Mouse (Mus musculus) embryo, embryonic 9.5 days (tissue): ENCODE measurements around the gene Hps1.
"Not testable (repeated sequence)": the region's sequence is repeated elsewhere in the genome, so short reads cannot be mapped to it uniquely, and the experiment has no call there.

Experiments used
- DNase-seq: peaks from one replicate; pipeline ENCODE4 v3.0.0-alpha.2; 2017; ENCODE audit errors: extremely low spot score

The Hps1 gene

GRCm38 (mm10) chr19:42779531-42780155 lies at the start of gene Hps1:
Gene Hps1 (minus strand): TSS chr19:42779978.
- DNase-seq: peak; percentile 93

- DNase-seq: no peak
These were observed 49.4 kb upstream of the Hps1 start for GRCm38 (mm10) chr19:42829196-42829595.

GRCm38 (mm10) chr19:42827843-42828242 lies 48.1 kb upstream of the Hps1 start:
- DNase-seq: no peak

- DNase-seq: no peak
These were observed 40.3 kb upstream of the Hps1 start for GRCm38 (mm10) chr19:42820109-42820508.

GRCm38 (mm10) chr19:42817761-42818160 lies 38.0 kb upstream of the Hps1 start:
- no peak for DNase-seq

DNA sequence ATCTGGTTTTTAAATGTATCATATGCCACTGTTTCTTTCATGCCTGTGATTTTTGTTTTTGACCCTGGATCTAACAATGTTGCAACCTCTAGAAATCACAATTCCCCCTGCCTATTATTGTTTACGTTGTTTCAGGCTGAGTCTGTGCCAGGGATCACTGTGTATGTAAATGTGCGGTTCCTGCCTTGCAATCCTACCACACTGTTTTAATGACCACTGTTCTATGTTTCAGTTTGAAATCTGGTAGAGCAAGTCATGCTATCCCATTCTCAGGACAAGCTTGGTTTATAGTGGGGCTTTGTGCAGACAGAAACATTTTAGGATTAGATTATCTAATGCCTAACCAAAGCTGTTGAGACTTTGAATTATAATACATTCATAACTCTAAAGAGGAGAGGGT lies 36.5 kb upstream of the Hps1 start:
- no peak for DNase-seq

- DNase-seq: no peak
These were observed 30.4 kb upstream of the Hps1 start for GRCm38 (mm10) chr19:42810140-42810539.

DNA sequence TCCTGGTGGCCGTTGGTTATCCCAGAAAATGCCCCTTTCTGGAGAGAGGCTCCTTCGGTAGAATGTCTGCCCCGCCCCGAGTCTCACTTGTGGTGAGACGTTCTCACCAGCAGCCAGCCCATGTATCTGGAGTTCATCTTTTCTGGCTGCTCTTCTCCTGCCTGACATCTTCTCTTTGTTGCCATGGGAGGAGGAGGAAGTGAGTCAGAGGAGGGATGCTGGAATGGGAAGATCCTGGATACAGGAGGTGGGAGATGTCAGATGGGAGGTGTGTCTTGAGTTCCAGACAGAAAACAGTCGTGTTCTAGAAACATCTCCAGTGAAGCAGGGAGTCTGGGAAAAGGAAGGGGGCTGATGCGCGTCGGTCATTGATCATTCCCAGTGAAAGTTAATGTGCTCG lies 29.7 kb upstream of the Hps1 start:
- DNase-seq: no peak

- DNase-seq: no peak
These were observed 18.1 kb upstream of the Hps1 start for GRCm38 (mm10) chr19:42797866-42798265.

- DNase-seq: no peak
These were observed 16.0 kb upstream of the Hps1 start for GRCm38 (mm10) chr19:42795801-42796200.

DNA sequence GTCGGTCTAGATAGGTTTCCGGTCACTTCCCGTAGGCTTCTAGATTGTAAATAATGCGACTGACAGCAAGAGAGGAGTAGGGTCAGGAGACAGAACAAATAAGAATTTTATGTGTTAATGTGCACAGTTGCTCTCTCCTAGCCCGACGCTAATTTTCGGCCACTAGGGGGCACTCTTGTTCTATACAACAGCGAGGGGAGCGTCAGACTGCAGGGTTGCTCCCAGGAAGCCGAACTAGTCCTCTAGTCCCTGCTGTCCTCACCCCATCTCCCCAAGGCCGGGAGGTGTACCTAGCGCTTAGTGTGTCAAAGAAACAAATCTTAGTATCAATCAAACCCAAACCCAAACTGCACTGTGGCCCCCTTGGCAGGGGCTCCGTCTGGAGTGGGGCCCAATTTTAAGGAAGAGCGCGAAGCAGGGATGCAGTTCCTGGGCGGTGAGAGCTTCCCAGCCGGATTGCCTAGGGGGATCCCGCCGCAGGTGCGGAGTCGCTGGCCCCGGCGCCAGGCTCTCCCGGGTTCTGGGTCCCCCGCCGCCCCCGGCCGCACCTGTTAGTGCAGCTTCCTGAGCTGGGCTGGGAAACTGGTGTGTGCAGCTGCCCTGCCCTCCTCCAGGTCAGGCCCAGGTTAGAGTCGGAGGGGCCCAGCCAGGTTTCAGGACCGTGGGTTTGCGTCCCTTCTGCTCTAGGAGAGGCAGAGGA lies 15.3 kb upstream of the Hps1 start:
- DNase-seq: peak; percentile 94

GRCm38 (mm10) chr19:42788311-42788710 lies 8.5 kb upstream of the Hps1 start:
- DNase-seq: no peak

DNA sequence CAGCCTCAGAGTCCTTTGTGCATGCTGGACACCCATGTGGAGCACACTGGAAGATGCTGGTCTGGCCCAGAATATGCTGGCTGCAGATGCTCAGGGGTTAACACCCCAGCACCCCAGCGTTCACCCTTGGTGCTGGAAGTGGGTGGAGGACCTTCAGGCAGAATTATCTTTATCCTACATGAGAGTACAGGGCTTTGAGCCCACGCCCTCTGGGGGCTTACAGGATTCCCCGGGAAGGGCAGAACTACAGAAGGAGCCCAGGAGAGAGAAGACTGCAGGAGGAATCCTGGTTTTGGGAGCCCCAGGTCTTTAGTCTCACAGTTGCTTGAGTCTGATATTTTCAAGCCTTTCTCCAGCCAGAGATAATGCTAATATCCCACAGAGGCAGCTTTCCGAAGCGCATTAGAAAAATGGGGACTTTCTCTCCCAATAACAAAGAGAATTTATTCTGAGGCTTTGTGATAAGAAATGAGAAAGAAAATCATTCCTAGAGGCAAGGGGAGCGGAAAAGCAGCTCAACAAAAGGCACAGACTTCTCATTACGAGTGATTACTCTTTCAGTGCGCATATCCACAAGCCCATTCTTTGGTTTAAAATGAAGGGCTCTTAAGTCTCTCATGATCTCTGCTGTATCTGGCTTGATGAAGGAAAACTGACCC lies 5.9 kb upstream of the Hps1 start:
- DNase-seq: no peak

DNA sequence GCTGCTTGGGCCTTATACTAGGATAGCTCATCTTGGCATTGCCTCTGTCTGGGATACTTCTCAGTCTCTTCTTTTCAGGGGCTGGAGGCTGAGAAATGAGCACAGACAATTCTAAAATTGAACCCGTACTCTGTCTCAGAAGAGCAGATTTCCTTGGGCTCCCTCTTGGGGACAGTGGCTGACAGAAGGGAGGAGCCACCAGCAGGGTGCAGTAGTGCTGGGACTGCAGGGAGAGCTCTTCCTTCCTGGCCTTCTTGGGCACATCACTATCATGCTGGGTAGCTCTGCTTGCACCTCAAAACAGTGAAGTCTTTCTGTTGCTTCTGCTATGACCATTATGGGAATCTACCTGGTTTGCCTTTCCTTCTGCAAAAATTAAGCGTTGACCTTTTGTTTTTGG lies 5.4 kb upstream of the Hps1 start:
- no peak for DNase-seq

GRCm38 (mm10) chr19:42780156-42780538 lies 369 bp upstream of the Hps1 start:
- DNase-seq: not testable (repeated sequence)

- DNase-seq: no peak
These were observed 2.0 kb downstream of the Hps1 start for GRCm38 (mm10) chr19:42777801-42778200.

DNA sequence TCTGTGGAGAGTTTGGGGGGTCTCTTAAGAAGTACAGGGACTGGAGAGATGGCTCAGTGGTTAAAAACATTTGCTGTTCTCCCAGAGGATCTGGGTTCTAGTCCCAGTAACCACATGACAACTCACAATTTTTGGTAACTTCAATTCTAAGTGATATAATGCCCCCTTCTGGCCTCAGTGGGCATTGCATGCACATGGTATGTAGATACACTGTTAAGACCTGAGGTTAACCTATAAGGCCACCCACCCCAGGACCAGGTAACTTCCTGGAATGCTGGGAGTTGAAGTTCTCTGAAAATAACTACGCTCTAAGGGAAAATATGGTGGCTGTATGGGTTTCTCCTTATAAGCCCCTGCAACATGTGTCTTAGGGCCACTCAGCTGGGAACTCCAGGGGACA lies 3.0 kb downstream of the Hps1 start:
- DNase-seq: no peak

- no peak for DNase-seq
These were observed 9.5 kb downstream of the Hps1 start for GRCm38 (mm10) chr19:42770141-42770872.

DNA sequence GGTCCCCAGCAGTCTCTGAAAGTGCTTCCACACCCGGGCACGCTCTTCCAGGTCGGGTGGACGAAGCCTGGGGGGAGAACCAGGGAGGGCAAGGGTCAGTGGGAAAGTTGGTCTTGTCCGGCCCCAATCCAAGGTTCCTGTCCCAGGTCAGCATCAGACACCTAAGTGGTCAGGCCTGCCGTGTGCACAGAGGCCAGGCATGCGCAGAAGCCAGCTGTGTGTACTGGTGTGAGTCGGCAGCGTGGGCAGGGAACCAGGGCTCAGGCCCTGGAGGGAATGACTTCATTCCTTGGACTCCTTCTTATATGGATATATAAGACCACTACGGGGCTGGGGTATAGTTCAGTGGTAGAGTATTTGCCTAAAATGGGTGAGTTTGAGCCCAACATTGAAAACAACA lies 10.1 kb downstream of the Hps1 start:
- DNase-seq: no peak

DNA sequence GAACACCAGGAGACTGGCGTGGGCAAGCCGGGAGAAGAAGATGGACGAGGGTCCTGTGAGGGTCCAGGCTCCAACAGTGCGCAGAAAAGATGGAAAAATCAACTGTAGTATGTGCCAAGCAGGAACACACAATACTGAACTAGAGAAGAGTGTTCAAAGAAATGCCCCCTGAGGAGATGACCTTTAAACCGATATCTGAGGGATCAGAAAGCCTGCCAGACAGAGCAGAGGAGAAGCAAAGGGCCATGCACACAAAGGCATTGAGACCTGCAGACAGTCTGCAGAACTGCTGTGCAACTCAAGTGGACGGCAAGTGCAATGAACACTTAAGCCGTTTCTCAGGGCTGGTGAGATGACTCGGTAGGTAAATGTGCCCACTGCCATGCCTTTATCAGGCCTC lies 12.4 kb downstream of the Hps1 start:
- DNase-seq: no peak

- DNase-seq: no peak
These were observed 15.4 kb downstream of the Hps1 start for GRCm38 (mm10) chr19:42764398-42764797.

DNA sequence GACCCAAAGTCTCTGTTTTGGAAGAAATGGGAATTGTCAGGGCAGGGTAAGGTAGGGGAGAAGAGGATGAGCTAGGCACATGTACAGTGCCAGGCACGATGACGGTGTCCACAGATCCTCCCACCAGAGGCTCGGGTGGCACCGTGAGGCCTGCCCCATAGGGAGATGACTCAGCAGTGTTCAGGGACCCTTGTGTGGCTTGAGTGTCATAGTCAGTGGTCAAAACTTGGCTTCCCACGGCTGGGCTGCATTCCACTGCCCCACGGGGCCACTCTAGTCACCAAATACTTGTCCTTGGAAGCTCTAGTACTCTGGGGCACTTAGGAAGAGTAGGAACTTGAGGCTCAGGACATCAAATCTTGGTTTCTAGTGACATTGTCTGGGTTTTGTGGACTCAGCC lies 23.1 kb downstream of the Hps1 start:
- no peak for DNase-seq
